In the genomic region with DNA sequence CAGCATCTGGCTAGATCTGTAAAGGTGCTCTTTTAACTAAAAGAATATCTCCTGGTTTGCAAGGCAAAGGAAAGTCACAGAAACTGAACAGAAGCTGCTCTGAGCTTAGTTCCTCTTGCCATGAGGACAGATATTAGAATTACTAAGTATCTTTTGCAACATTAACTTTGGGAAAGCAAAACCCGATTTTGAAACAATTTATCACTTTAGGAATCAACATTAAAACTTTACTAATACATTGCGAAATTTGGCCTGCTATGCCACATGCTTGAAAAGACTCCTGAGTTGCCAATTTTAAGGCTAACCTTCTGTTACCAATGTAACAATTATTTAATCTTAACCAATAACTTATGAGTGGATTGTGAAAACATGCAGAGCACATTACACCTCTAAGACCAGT, we compare ENCODE assay signal across 40 mouse cellular contexts. TPM values are rescaled to one million over a fixed set of nuclear protein-coding genes. Genes with fewer than 3 reads are reported as not detected.
"Had no signal": no experiment of that assay in that cellular context is flagged by ENCODE, and none has a peak within 500 bp of the region (broad histone marks: within the 10 kb centered on the region; RNA-seq: fewer than 3 reads in every experiment).

No protein-coding gene starts in this region.

RNA-seq across cellular contexts. Expression of gene Rdh16, which starts 20.9 kb away (rescaled TPM):
- total RNA-seq: left cerebral cortex, postnatal 14 days; megakaryocyte progenitor cell, adult 5-6 weeks; megakaryocyte, adult 5-6 weeks; megakaryocyte-erythroid progenitor cell, adult 5-6 weeks; midbrain, postnatal 0 days; monocyte, adult 5-6 weeks had no signal
- polyA plus RNA-seq: limb, embryonic 10.5 days; limb, embryonic 11.5 days; limb, embryonic 12.5 days; limb, embryonic 13.5 days; liver, embryonic 11.5 days; liver, embryonic 12.5 days; liver, embryonic 13.5 days; liver, embryonic 14.5 days; lung, embryonic 14.5 days; lung, embryonic 15.5 days; lung, embryonic 16.5 days; lung, postnatal 0 days; macrophage; midbrain, embryonic 10.5 days; midbrain, embryonic 11.5 days; midbrain, embryonic 12.5 days; midbrain, embryonic 13.5 days; midbrain, embryonic 15.5 days; midbrain, embryonic 16.5 days; midbrain, postnatal 0 days; myocyte; neural tube, embryonic 11.5 days; neural tube, embryonic 12.5 days had no signal

RNA-seq across cellular contexts. Expression of gene Rdh19, which starts 27.9 kb away (rescaled TPM):
- total RNA-seq: left cerebral cortex, adult 8-10 months; left cerebral cortex, postnatal 10 days; left cerebral cortex, postnatal 14 days; left cerebral cortex, postnatal 25 days; left cerebral cortex, postnatal 36 days; left cerebral cortex, postnatal 4 days; megakaryocyte progenitor cell, adult 5-6 weeks; megakaryocyte, adult 5-6 weeks; megakaryocyte-erythroid progenitor cell, adult 5-6 weeks; midbrain, postnatal 0 days; monocyte, adult 5-6 weeks had no signal
- polyA plus RNA-seq: limb, embryonic 10.5 days; limb, embryonic 11.5 days; limb, embryonic 12.5 days; limb, embryonic 13.5 days; limb, embryonic 14.5 days; limb, embryonic 15.5 days; liver, embryonic 11.5 days; liver, embryonic 12.5 days; liver, embryonic 13.5 days; liver, embryonic 16.5 days; liver, postnatal 0 days; lung, adult 2 months; lung, embryonic 14.5 days; lung, embryonic 15.5 days; lung, embryonic 16.5 days; lung, postnatal 0 days; macrophage; midbrain, embryonic 10.5 days; midbrain, embryonic 11.5 days; midbrain, embryonic 12.5 days; midbrain, embryonic 13.5 days; midbrain, embryonic 14.5 days; midbrain, embryonic 15.5 days; midbrain, embryonic 16.5 days; midbrain, postnatal 0 days; myocyte; neural tube, embryonic 11.5 days; neural tube, embryonic 12.5 days had no signal

RNA-seq across cellular contexts. Expression of gene Rdh16f2, which starts 44.5 kb away (rescaled TPM):
- total RNA-seq: left cerebral cortex, adult 8-10 months; left cerebral cortex, postnatal 10 days; left cerebral cortex, postnatal 14 days; left cerebral cortex, postnatal 25 days; left cerebral cortex, postnatal 36 days; left cerebral cortex, postnatal 4 days; megakaryocyte progenitor cell, adult 5-6 weeks; megakaryocyte, adult 5-6 weeks; megakaryocyte-erythroid progenitor cell, adult 5-6 weeks; midbrain, postnatal 0 days; monocyte, adult 5-6 weeks had no signal
- polyA plus RNA-seq: limb, embryonic 10.5 days; limb, embryonic 11.5 days; limb, embryonic 12.5 days; limb, embryonic 13.5 days; limb, embryonic 14.5 days; limb, embryonic 15.5 days; liver, embryonic 11.5 days; liver, embryonic 12.5 days; liver, embryonic 13.5 days; lung, adult 2 months; lung, embryonic 14.5 days; lung, embryonic 15.5 days; lung, embryonic 16.5 days; lung, postnatal 0 days; macrophage; midbrain, embryonic 10.5 days; midbrain, embryonic 11.5 days; midbrain, embryonic 12.5 days; midbrain, embryonic 13.5 days; midbrain, embryonic 14.5 days; midbrain, embryonic 15.5 days; midbrain, embryonic 16.5 days; midbrain, postnatal 0 days; neural tube, embryonic 11.5 days; neural tube, embryonic 12.5 days had no signal

RNA-seq across cellular contexts. Expression of gene Rdh9, which starts 45.6 kb away (rescaled TPM):
- total RNA-seq: left cerebral cortex, postnatal 36 days; megakaryocyte progenitor cell, adult 5-6 weeks; megakaryocyte, adult 5-6 weeks; midbrain, postnatal 0 days had no signal
- polyA plus RNA-seq: limb, embryonic 11.5 days; limb, embryonic 12.5 days; limb, embryonic 15.5 days; liver, embryonic 11.5 days; liver, embryonic 12.5 days; liver, embryonic 13.5 days; liver, embryonic 15.5 days; liver, embryonic 16.5 days; lung, adult 2 months; lung, embryonic 14.5 days; lung, embryonic 15.5 days; lung, embryonic 16.5 days; midbrain, embryonic 12.5 days; midbrain, embryonic 16.5 days; neural tube, embryonic 11.5 days had no signal
